Mouse (Mus musculus) c-Kit-negative CD71-positive TER-119-positive erythroid progenitor cells, embryonic 14.5 days (primary cell): ENCODE results near the gene Dglucy.

Experiments
- DNase-seq: peaks from one replicate; pipeline ENCODE4 v3.0.0-alpha.2; 2013; ENCODE audit warnings: low read depth, low spot score

Gene Dglucy

DNA sequence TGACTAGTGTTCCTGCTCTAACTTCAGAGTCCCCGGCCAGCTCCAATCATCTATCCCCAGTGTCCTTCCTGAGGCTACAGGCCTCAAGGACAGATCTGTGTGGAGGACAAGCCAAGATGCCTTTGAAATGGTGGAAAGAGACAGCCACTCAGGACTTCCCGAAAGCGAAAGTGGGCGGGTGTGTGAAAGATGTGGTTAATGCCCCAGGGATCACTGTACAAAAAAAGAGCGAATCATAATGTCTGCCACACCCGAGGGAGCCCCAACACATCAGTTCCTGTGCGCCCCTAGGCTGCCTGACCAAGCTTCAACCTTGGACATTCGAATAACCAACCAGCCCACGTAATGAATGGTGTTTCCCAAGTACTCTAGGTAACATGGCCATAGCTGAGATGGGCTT, 149.4 kb downstream of the Dglucy start:
- no peak for DNase-seq

DNA sequence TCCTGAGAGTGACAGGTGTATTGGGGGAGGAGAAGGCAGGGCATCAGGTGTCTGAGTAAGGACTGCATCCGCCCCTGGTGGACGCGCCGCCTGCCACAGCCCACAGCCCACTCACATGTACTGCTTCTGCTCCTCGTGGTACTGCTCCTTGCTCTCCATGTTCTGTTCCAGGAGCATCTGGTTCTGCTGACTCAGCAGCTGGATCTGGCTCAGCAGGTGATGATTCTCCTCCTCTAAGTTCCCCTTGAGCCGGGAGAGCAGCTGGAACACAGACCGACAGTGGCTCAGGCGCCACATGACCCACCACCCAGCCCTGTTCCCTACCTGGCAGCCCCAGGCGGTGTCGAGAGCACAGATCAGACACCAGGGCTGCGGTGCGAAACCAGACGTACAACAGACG, 152.8 kb downstream of the Dglucy start:
- no peak for DNase-seq

DNA sequence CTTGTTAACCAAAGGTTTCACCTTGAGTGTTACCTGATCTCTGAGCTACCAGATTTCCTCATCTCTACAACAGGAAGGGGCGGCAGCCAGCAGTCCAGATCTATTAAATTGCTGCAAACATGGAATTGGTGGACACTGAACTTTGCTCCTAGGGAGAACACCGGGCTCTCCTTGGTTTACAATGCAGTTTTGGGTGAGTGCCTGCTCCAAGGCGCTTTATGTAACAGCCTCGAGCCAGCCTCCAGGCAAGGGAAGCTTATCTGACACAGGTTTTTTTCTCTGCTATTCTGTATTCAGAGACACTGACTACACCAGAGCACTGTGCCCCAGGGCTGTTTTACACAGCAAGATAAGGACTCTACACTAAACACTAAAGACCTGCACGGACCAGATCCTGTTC, 155.9 kb downstream of the Dglucy start:
- DNase-seq: no peak

DNA sequence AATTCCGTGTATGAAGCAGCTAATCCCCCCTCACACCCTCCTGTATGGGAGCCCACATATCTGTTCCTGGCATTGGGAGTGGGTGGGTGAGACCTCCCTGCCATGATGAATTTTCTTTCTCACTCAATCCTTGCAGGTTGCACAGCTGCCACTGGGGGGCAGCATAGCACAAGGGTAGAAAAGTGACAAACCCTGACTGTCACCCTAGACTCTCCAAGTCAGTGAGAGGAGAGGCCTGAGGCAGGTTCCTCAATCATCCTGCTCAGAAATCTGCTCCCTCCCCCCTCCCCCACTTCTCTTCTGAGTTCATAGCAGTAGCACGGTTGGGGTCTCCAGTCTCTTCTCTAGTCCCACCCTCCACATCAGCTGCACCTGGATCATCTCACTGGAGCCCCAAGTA, 157.3 kb downstream of the Dglucy start:
- peak; percentile 66 for DNase-seq

DNA sequence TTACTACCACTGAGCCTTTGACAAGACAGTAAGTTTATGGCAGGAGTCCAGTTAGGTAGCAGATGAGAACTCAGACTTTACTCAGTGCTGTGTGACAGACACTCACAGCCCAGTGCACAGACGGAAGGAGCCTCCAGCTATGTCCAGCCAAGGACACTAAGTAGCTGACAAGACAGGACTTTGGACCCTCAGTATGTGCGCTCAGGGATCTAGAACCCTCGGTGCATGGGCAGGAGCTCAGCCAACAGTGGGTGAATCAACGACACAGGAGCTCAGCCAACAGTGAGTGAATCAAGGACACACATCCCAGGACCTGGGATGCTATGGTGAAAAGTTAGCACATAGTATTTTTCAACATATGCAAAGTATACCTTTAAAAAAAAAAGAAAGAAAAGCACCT, 157.9 kb downstream of the Dglucy start:
- no peak for DNase-seq

DNA sequence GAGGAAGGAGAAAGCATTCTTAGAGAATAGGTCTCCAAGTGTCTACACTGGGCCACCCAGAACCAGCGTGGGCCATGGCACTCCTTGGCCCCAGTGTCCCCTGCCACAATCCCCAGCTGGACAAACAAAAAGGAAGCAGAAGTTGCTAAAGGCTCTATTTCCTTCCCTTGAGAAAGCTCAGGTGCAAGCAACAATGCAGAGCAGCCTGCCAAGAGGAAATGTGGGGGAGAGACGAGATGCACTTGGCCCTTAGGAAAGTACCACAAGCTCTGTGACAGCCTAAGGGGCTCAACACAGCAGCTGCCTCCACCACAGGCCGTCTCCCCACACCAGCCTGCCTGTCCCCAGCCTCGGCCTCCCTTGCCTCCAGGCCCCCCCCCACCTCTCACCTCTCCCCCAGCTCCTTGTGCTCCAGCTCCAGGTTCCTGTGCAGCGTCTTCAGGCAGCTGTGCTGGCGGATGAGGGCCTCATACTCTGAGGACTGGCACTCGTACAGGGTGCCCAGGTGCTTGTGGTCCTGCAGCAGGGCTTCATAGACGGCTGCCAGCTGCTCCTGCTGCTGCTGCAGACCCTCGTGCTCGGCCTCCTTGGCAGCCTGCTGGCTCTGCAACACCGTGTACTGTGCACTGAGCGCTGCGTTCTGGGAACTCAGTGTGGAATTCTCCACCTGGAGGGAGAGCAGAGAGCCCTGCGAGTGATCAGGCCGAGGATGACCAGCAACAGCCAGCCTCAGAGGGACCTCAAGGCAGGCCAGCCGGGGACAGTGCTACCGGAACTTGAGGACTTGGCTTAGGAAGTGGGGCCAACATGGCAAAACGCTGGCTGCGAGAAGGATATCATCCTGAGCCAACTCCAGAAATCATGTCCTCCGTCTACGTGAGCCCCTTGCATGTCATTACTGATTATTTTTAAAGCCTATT, 158.8 kb downstream of the Dglucy start:
- no peak for DNase-seq

DNA sequence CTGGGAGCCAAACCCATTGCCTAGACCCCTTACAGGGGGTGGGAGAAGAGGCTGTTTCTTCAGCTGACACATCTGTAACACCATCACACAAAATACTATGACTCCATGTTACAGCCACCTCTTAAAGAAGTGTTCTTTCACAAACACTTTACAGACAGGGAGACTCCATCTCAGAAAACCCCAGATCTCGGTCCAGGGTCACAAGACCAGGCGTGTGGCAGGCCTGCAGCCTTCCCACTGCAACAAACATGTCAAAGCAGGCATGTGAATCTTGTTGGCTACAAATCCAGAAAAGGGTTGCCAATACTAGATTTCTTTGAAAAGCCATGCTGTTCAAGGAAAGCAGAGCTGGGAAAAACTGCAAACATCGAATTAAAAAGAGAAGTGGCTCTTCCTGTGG, 162.5 kb downstream of the Dglucy start:
- no peak for DNase-seq

DNA sequence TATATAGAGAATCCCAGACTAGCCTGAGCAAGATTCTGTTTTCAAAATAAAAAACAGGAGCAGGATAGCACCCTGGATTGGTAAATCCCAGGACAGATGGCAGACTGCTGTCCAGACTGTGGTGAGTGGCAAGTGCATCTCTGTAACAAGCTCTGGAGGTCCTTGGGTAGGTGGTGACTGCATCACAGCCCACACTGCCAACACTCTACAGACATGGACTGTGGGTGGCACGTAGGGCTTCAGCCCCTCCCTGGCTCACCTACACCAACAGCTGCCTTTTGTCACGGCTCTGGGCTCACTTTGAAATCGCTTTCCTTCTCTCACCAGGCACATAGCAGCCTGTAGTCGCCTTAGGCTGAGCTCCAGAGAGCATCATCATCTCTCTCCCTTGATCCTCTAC, 164.3 kb downstream of the Dglucy start:
- no peak for DNase-seq

DNA sequence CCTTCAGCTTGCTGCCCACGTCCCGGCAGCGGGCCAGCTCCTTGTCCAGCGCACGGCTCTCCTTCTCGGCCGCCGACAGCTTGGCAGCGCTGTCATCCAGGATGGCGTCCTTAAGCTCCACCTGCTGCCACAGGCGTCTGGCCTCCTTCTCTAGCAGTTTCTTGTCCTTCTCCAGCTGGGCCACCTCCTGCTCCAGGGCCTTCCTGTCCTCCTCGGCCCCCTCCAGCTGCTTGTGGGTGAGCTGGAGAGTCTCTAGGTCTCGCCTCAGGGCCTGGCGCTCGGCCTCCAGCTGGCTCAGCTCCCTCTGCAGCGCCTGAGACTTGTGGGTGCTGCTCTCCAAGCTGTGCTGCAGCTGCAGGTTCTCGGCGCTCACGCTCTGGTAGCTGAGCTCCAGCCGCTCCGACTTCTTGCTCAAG, 166.1 kb downstream of the Dglucy start:
- DNase-seq: no peak

DNA sequence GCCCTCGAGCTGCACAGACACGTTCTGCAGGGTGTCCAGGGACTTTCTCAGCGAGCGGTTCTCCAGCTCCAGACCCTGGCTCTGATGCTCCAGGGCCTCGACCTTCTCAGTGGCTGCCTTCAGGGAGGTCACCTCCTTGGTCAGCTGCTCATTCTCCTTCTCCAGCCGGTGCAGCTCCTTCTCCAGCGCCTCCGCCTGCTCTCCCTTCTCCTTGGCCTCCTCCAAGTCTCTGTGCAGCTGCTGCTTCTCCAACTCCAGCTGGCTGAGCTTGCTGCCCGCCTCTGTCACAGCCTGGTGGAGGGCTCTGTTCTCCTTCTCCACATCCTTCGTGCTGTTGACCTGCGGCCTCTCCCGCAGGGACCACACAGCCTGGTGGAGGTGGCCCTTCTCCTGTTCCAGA, 166.6 kb downstream of the Dglucy start:
- DNase-seq: no peak

DNA sequence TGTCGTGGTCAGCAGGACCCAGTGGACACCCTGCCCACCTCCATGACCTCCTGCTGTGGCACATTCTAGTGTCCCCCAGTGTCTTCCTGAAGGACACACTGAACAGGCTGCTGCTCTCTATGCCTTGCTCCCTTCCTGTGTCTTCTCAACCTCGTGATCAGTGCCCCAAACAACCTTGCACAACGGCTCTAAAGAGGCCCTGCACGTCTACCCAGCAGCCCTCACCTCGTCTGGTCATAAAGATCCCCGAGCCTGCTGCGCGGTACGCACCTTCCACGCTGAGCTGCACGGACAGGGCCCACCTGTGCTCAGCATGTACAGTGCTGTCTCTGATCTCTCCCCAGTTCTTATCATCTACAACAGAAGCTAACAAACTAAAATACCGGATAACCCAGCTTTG, 167.1 kb downstream of the Dglucy start:
- DNase-seq: no peak
